Mouse (Mus musculus): ENCODE measurements around the gene Dlg2. TPM values are rescaled to one million over a fixed set of nuclear protein-coding genes. Genes with fewer than 3 reads are reported as not detected.

Gene Dlg2
- total RNA-seq, 2 experiments from 2014 or later: 295 to 301 TPM

- no peak for DNase-seq (ENCODE audit: extremely low spot score in 1 of 2, low spot score in 2 of 2)
- TF ChIP-seq CTCF (IDR thresholded peaks at IDR 0.05): no peak
- Histone ChIP-seq H3K27ac (no peak overlapping the region), H3K4me3 (no peak overlapping the region)
- intact Hi-C loops (cut with DNase I): no loop called here
Observed at GRCm38 (mm10) chr7:91572666-91573065, 1096.2 kb downstream of the Dlg2 start.

GRCm38 (mm10) chr7:91573321-91573720 is 1096.8 kb downstream of the Dlg2 start:
- no peak for DNase-seq (ENCODE audit: extremely low spot score in 1 of 2, low spot score in 2 of 2)
- intact Hi-C loops (cut with DNase I): no loop called here
- Histone ChIP-seq H3K4me3 (no peak overlapping the region), H3K27ac (no peak overlapping the region)
- TF ChIP-seq CTCF (IDR thresholded peaks at IDR 0.05): no peak

GRCm38 (mm10) chr7:91576216-91576615 is 1099.7 kb downstream of the Dlg2 start:
- H3K27ac ChIP-seq: no peak overlapping the region
- no peak for DNase-seq (ENCODE audit: extremely low spot score in 1 of 2, low spot score in 2 of 2)

DNA sequence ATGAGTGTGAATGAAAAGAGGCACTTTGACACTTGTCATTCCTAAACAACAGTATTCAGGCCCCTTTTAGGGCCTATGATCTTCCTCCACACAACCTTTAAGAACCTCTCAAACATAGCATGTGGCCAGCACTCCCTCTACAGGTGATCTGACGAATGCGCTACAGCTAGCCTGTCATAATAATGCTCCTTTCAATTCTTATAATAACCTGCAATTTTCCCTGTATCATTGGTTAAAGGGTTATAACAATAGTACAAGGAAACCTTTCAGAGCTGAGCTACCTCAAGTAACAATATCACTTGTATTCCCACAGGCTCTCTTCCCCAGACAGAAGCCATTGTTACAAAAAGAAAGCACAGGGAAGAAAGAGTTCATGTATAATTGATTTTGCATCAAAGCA is 1105.7 kb downstream of the Dlg2 start:
- H3K27ac ChIP-seq: no peak overlapping the region
- intact Hi-C loops (cut with DNase I): loop anchor here (5.0 kb wide), 1 partner anchor 125 kb away; no protein-coding TSS in a partner anchor
- H3K4me3 ChIP-seq: no peak overlapping the region
- no peak for DNase-seq (ENCODE audit: extremely low spot score in 1 of 2, low spot score in 2 of 2)
- peak; percentile 46 for TF ChIP-seq CTCF (IDR thresholded peaks at IDR 0.05)

More at GRCm38 (mm10) chr7:91576216-91576615, 1099.7 kb downstream of the Dlg2 start:
- no peak for TF ChIP-seq CTCF (IDR thresholded peaks at IDR 0.05)
- intact Hi-C loops (cut with DNase I): no loop called here
- no peak overlapping the region for H3K4me3 ChIP-seq

- TF ChIP-seq CTCF (IDR thresholded peaks at IDR 0.05): no peak
- no peak overlapping the region for H3K4me3 ChIP-seq
- no peak overlapping the region; the same call in 1 of the 2 replicates for H3K27ac ChIP-seq
- intact Hi-C loops (cut with DNase I): loop anchor here (5.0 kb wide), 1 partner anchor 126 kb away; no protein-coding TSS in a partner anchor
- no peak for DNase-seq (ENCODE audit: extremely low spot score in 1 of 2, low spot score in 2 of 2)
Observed at GRCm38 (mm10) chr7:91583566-91583965, 1107.1 kb downstream of the Dlg2 start.

- Histone ChIP-seq H3K4me3 (no peak overlapping the region), H3K27ac (no peak overlapping the region)
- TF ChIP-seq CTCF (IDR thresholded peaks at IDR 0.05): no peak
- no peak for DNase-seq (ENCODE audit: extremely low spot score in 1 of 2, low spot score in 2 of 2)
- intact Hi-C loops (cut with DNase I): no loop called here
Observed at GRCm38 (mm10) chr7:91591261-91592170, 1115.0 kb downstream of the Dlg2 start.

GRCm38 (mm10) chr7:91598549-91598948 is 1122.1 kb downstream of the Dlg2 start:
- intact Hi-C loops (cut with DNase I): loop anchor here (5.0 kb wide), 1 partner anchor 141 kb away; no protein-coding TSS in a partner anchor
- TF ChIP-seq CTCF (IDR thresholded peaks at IDR 0.05): no peak
- H3K27ac ChIP-seq: no peak overlapping the region
- no peak for DNase-seq (ENCODE audit: extremely low spot score in 1 of 2, low spot score in 2 of 2)
- no peak overlapping the region for H3K4me3 ChIP-seq

DNA sequence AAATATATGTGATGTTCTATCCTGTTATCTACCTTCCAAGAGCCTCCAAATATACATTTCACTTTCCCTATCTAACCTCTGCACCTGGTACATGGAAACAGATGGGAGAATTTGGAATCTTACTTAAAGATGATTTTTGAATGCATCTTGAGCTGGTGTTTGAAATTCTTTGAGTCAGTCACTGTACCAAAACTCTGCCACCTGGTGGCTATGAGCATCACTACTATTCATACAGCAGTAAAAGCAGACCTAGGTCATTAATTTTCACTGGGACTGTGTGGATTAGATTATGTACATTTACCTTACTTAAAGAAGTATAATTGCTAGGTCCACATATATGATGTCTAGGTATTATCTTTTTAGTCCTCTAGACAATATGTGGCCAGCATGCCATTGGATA is 1124.8 kb downstream of the Dlg2 start:
- no peak for DNase-seq (ENCODE audit: extremely low spot score in 1 of 2, low spot score in 2 of 2)
- H3K4me3 ChIP-seq: no peak overlapping the region
- intact Hi-C loops (cut with DNase I): no loop called here
- peak; percentile 55 for TF ChIP-seq CTCF (IDR thresholded peaks at IDR 0.05)
- H3K27ac ChIP-seq: no peak overlapping the region

GRCm38 (mm10) chr7:91603561-91603960 is 1127.1 kb downstream of the Dlg2 start:
- TF ChIP-seq CTCF (IDR thresholded peaks at IDR 0.05): no peak
- no peak overlapping the region; the same call in 1 of the 2 replicates for H3K27ac ChIP-seq
- intact Hi-C loops (cut with DNase I): no loop called here

GRCm38 (mm10) chr7:91653033-91653432 is 1176.6 kb downstream of the Dlg2 start:
- no peak overlapping the region for H3K27ac ChIP-seq
- no peak for DNase-seq (ENCODE audit: extremely low spot score in 1 of 2, low spot score in 2 of 2)
- H3K4me3 ChIP-seq: no peak overlapping the region
- TF ChIP-seq CTCF (IDR thresholded peaks at IDR 0.05): no peak
- intact Hi-C loops (cut with DNase I): no loop called here

More at GRCm38 (mm10) chr7:91603561-91603960, 1127.1 kb downstream of the Dlg2 start:
- no peak overlapping the region for H3K4me3 ChIP-seq
- no peak for DNase-seq (ENCODE audit: extremely low spot score in 1 of 2, low spot score in 2 of 2)

- DNase-seq (ENCODE audit: extremely low spot score in 1 of 2, low spot score in 2 of 2): no peak
Observed at GRCm38 (mm10) chr7:91659498-91659897, 1183.0 kb downstream of the Dlg2 start.

GRCm38 (mm10) chr7:91672236-91673017 is 1196.0 kb downstream of the Dlg2 start:
- intact Hi-C loops (cut with DNase I): no loop called here
- peak; percentile 40 to 46 for DNase-seq (ENCODE audit: extremely low spot score in 1 of 2, low spot score in 2 of 2)
- no peak for TF ChIP-seq CTCF (IDR thresholded peaks at IDR 0.05)
- H3K27ac ChIP-seq: peak overlapping the region; percentile 54
- peak overlapping the region; percentile 36 for H3K4me3 ChIP-seq

More at GRCm38 (mm10) chr7:91659498-91659897, 1183.0 kb downstream of the Dlg2 start:
- Histone ChIP-seq H3K27ac (no peak overlapping the region), H3K4me3 (no peak overlapping the region)
- intact Hi-C loops (cut with DNase I): no loop called here
- no peak for TF ChIP-seq CTCF (IDR thresholded peaks at IDR 0.05)
